Mouse (Mus musculus) adrenal gland, postnatal 36 days (tissue): ENCODE measurements around the gene Aup1. TPM values are rescaled to one million over a fixed set of nuclear protein-coding genes. Genes with fewer than 3 reads are reported as not detected.

Experiments
- DNase-seq, 2 experiments: peaks; one replicate each; pipeline ENCODE4 v3.0.0; 2021; ENCODE audit warnings: mixed read lengths in 1 of 2
- microRNA-seq: library from miRNA; unstranded; fragments of <30 nt; microRNA quantifications from one replicate; pipeline ENCODE4 v1.2.0, GENCODE M21; 2021
- total RNA-seq, 2 experiments: library from RNA; stranded (reverse); gene quantifications; 2 replicates each; pipeline ENCODE4 v1.2.3; 2021

Aup1 gene
- total RNA-seq, 2 experiments from 2014 or later = 173 to 185 TPM

- DNase-seq = peak; percentile 80 to 88
These were observed 47.6 kb downstream of the Aup1 start for GRCm38 (mm10) chr6:83101688-83102556.

- DNase-seq = no peak
These were observed 48.9 kb downstream of the Aup1 start for GRCm38 (mm10) chr6:83103130-83103650.

GRCm38 (mm10) chr6:83104158-83104557 lies 49.8 kb downstream of the Aup1 start:
- no peak for DNase-seq

Small RNA genes lying within 50 kb of the gene (microRNA-seq; reads per million reads assigned to microRNA genes)
- gene Mir3470a (not detected), gene Mir7040 (not detected)

Other genes starting within 250 kb of the Aup1 start
- gene Sema4f, start 114.8 kb upstream of the Aup1 start, total RNA-seq = under 1 TPM; 0.66 to 0.69 TPM
- gene M1ap, start 107.6 kb upstream of the Aup1 start, total RNA-seq = under 1 TPM in 1 of 2 experiments, not detected in 1; 0.13 TPM
- gene Dok1, start 21.1 kb upstream of the Aup1 start, total RNA-seq = 10 to 100 TPM in 1 of 2 experiments, 1 to 10 TPM in 1; 9.9 to 13.8 TPM
- 1 to 10 TPM; 3.3 to 3.5 TPM for gene Loxl3, start 20.3 kb upstream of the Aup1 start, total RNA-seq
- 10 to 100 TPM; 51.8 to 58.4 TPM for gene Htra2, start 752 bp downstream of the Aup1 start, total RNA-seq
- gene Dqx1, start 3.3 kb downstream of the Aup1 start, total RNA-seq = 1 to 10 TPM; 2.0 to 2.9 TPM
- gene Tlx2, start 15.8 kb downstream of the Aup1 start, total RNA-seq = 1 to 10 TPM; 7.5 to 8.9 TPM
- gene Pcgf1, start 23.3 kb downstream of the Aup1 start, total RNA-seq = 10 to 100 TPM; 30.9 to 38.9 TPM
- 10 to 100 TPM in 1 of 2 experiments, 1 to 10 TPM in 1; 7.9 to 15.5 TPM for gene Lbx2, start 31.8 kb downstream of the Aup1 start, total RNA-seq
- 1 to 10 TPM; 3.6 to 4.1 TPM for gene Ccdc142, start 47.1 kb downstream of the Aup1 start, total RNA-seq
- gene Gm42688, start 47.1 kb downstream of the Aup1 start, total RNA-seq = 1 to 10 TPM; 5.2 to 5.9 TPM
- 100 to 1,000 TPM; 103 to 109 TPM for gene Mrpl53, start 54.5 kb downstream of the Aup1 start, total RNA-seq
- gene Mogs, start 61.0 kb downstream of the Aup1 start, total RNA-seq = 10 to 100 TPM; 58.3 to 77.1 TPM
- gene Wbp1, start 67.0 kb downstream of the Aup1 start, total RNA-seq = 10 to 100 TPM; 69.8 to 90.1 TPM
- gene Ino80b, start 70.9 kb downstream of the Aup1 start, total RNA-seq = 10 to 100 TPM; 22.4 to 25.2 TPM
- 10 to 100 TPM in 1 of 2 experiments, 1 to 10 TPM in 1; 5.1 to 14.0 TPM for gene Rtkn, start 80.9 kb downstream of the Aup1 start, total RNA-seq
- 1 to 10 TPM; 1.8 to 3.1 TPM for gene Wdr54, start 101.9 kb downstream of the Aup1 start, total RNA-seq
- under 1 TPM; 0.43 to 0.66 TPM for gene 1700003E16Rik, start 101.9 kb downstream of the Aup1 start, total RNA-seq
- 100 to 1,000 TPM; 127 to 132 TPM for gene Dctn1, start 111.4 kb downstream of the Aup1 start, total RNA-seq
- gene Slc4a5, start 165.3 kb downstream of the Aup1 start, total RNA-seq = under 1 TPM; 0.07 to 0.17 TPM